Mouse (Mus musculus) lung, postnatal 0 days (tissue): ENCODE measurements at regions not wholly inside any gene's neighbourhood (a gene's known extent, or its start where the extent isn't known, plus 50 kb on each side); places are given as distances from the start of the nearest gene placed in this dataset.

Experiments used
- CTCF ChIP-seq: IDR thresholded peaks from 2 replicates; pipeline ENCODE4 v1.5.1; 2016; ENCODE audit warnings: antibody characterized with exemption, mild to moderate bottlenecking
- EP300 ChIP-seq: IDR thresholded peaks from 2 replicates; pipeline ENCODE4 v1.6.1; 2016; ENCODE audit warnings: antibody characterized with exemption, mild to moderate bottlenecking, control low read depth

GRCm38 (mm10) chr5:103320341-103320740, 104.7 kb upstream of the Ptpn13 start:
- TF ChIP-seq CTCF (no peak), EP300 (no peak)
